Mouse (Mus musculus): ENCODE data around the gene Mmrn2. TPM values are rescaled to one million over a fixed set of nuclear protein-coding genes. Genes with fewer than 3 reads are reported as not detected.
A peak's percentile ranks its signal among the peaks of the same experiment; 100 is the strongest.
"Not testable (repeated sequence)": the region's sequence is repeated elsewhere in the genome, so short reads cannot be mapped to it uniquely, and the experiment has no call there.

Gene Mmrn2
- polyA plus RNA-seq, 1 experiment from 2014 or later, result 5.7 TPM

- Histone ChIP-seq H3K9ac (peak overlapping the region; percentile 78), H3K36me3 (no peaks in the 10 kb centered on the region), H3K9me3 (no peaks in the 10 kb centered on the region), H3K27me3 (0 out of 2 replicates have a peak, but pooled peaks cover 3% of the 10 kb centered on the region), H3K4me3 (peak overlapping the region; percentile 46), H3K4me2 (peak overlapping the region; percentile 90), H3K27ac (0 out of 2 replicates have a peak overlapping the region, but pooled peaks have one; percentile 52), H3K4me1 (replicated peaks) (peaks cover 15% of the 10 kb centered on the region)
- ATAC-seq (ENCODE audit: low FRiP score), result peak; percentile 82
- WGBS, result 3% methylated on average over 32 of the region's 32 CpGs
These were observed 11.6 kb upstream of the Mmrn2 start for GRCm38 (mm10) chr14:34363490-34364253.

DNA sequence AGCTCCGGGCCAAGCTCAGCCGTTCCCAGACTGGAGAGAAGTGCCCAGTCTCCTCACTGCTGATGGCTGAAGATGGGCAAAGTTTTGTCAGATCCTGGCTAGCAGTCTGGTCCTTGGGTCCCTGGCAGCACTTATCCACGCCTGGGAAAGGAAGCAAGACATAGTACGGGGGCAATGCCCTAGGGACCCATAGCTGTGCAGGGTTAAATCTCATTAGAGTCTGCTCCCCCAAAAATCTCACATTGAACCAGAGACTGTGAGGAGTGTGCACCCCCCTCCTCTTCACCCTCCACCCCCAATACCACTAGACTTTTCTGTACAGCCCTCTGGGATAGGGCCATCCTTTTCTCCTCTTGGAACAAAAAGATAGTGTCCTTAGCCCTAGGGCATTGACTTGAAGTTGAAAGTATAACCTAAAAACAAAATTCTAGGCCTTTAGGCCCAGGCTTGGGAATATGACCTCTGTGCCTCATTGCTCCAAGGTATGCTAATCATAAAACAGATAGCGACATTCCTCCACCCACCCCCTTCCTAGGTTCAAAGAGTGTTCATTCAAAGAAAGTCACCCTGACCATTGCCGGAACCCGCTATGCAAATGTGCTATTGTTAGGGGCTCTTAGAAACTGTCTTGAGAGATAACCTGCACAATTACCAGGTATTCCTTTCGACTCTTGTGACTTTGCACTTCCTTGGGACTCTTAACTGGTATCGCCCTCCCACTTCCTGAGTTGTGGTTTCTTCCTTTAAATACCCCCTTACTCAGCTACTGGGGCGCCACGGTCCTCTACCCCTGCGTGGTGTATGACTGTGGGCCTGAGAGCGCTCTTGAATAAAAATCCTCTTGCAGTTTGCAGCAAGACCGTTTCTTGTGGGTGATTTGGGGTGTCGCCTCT, 10.8 kb upstream of the Mmrn2 start:
- H3K4me1 ChIP-seq (replicated peaks), result peaks cover 15% of the 10 kb centered on the region
- H3K9me3 ChIP-seq, H3K27me3 ChIP-seq, H3K36me3 ChIP-seq: not testable (repeated sequence)
- peak overlapping the region; percentile 46 for H3K4me3 ChIP-seq
- H3K4me2 ChIP-seq, result peak overlapping the region; percentile 90
- peak; percentile 74; the same call in 1 of the 2 replicates for ATAC-seq (ENCODE audit: low FRiP score)
- peak overlapping the region; percentile 78 for H3K9ac ChIP-seq
- WGBS, result 79% methylated on average over 15 of the region's 15 CpGs
- H3K27ac ChIP-seq, result 0 out of 2 replicates have a peak overlapping the region, but pooled peaks have one; percentile 52

GRCm38 (mm10) chr14:34365147-34365507, 10.1 kb upstream of the Mmrn2 start:
- peaks cover 15% of the 10 kb centered on the region for H3K4me1 ChIP-seq (replicated peaks)
- H3K9me3 ChIP-seq, result no peaks in the 10 kb centered on the region
- no peaks in the 10 kb centered on the region for H3K36me3 ChIP-seq
- no peak overlapping the region for H3K4me2 ChIP-seq
- H3K27ac ChIP-seq, result no peak overlapping the region
- H3K27me3 ChIP-seq, result 0 out of 2 replicates have a peak, but pooled peaks cover 3% of the 10 kb centered on the region
- H3K9ac ChIP-seq, result no peak overlapping the region
- 92% methylated on average over 2 of the region's 2 CpGs for WGBS
- no peak for ATAC-seq (ENCODE audit: low FRiP score)
- H3K4me3 ChIP-seq, result no peak overlapping the region

DNA sequence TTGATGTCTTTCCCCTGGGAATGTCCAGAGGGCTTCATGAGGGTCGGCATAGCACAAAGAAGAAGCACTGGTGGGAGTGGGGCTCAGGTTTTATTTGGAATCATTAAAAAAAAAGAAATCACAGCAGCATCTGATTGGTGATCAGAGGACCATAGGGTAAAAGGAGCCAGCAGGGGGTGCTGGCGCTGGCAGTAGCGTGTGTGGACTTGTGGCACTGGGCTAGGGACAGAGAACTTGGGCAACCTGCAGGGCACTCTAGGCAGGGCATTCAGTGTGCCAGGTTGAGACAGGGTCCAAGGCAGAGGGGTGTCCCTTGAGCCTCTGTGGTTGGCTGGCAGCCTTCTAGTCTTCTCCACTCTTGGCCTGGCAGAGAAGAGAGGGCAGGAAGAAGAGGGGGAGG, 5.1 kb upstream of the Mmrn2 start:
- WGBS, result 64% methylated on average over 3 of the region's 3 CpGs
- Histone ChIP-seq H3K36me3 (no peaks in the 10 kb centered on the region), H3K4me3 (no peak overlapping the region), H3K4me1 (replicated peaks) (peaks cover 14% of the 10 kb centered on the region), H3K9ac (no peak overlapping the region), H3K9me3 (no peaks in the 10 kb centered on the region), H3K27ac (no peak overlapping the region), H3K4me2 (no peak overlapping the region), H3K27me3 (no peaks in the 10 kb centered on the region)
- no peak for ATAC-seq (ENCODE audit: low FRiP score)

DNA sequence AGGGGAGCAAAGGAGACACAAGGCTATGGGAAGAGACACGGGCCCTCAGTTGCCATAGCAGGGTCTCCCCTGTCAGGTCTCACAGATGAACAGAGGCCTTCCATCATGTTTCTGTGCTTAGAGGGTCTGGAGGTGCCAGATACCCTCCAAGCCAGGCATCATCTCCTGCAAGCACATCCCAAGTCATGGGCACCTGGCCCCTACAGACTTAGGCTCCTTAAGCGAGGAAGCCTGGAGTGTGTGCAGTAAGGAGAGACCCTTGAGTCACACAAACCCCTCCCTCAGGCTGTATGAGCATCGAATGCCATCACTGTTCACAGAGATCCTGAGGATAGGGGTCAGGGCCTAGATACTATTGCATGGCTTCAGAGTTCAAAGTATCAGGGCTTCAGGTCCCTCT, 4.3 kb upstream of the Mmrn2 start:
- Histone ChIP-seq H3K4me3 (no peak overlapping the region), H3K4me2 (no peak overlapping the region), H3K4me1 (replicated peaks) (peaks cover 14% of the 10 kb centered on the region), H3K27ac (no peak overlapping the region), H3K9me3 (no peaks in the 10 kb centered on the region), H3K27me3 (no peaks in the 10 kb centered on the region), H3K36me3 (no peaks in the 10 kb centered on the region), H3K9ac (no peak overlapping the region)
- no peak for ATAC-seq (ENCODE audit: low FRiP score)
- WGBS, result 90% methylated on average over 3 of the region's 3 CpGs

- no peaks in the 10 kb centered on the region for H3K27me3 ChIP-seq
- no peak overlapping the region for H3K4me2 ChIP-seq
- H3K36me3 ChIP-seq, result no peaks in the 10 kb centered on the region
- no peak for ATAC-seq (ENCODE audit: low FRiP score)
- 81% methylated on average over 2 of the region's 2 CpGs for WGBS
- peaks cover 14% of the 10 kb centered on the region for H3K4me1 ChIP-seq (replicated peaks)
- H3K4me3 ChIP-seq, result no peak overlapping the region
- H3K9me3 ChIP-seq, result no peaks in the 10 kb centered on the region
- no peak overlapping the region for H3K9ac ChIP-seq
- no peak overlapping the region for H3K27ac ChIP-seq
These were observed 3.5 kb upstream of the Mmrn2 start for GRCm38 (mm10) chr14:34371763-34372162.

DNA sequence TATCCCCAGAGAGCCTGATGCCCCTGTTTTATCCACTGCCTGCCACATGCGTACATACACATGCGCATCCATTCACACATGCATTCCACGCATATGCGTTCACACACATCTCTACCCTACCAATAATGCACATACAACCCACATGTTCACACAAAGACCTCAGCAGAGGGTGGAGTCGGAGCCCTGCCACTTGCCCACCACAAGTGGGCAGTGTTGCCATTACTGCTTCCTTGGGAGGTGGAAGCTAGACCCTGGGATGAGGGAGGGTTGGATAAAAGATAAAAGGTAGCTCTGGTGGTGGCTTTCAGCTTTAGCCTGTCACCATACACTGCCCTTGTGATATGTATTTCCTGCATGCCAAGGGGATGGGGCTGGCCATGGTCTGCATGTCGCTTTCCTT, 2.6 kb upstream of the Mmrn2 start:
- Histone ChIP-seq H3K4me1 (replicated peaks) (peaks cover 14% of the 10 kb centered on the region), H3K4me3 (no peak overlapping the region), H3K36me3 (no peaks in the 10 kb centered on the region), H3K27ac (no peak overlapping the region), H3K4me2 (peak overlapping the region; percentile 26), H3K9ac (no peak overlapping the region), H3K9me3 (no peaks in the 10 kb centered on the region), H3K27me3 (no peaks in the 10 kb centered on the region)
- WGBS, result 87% methylated on average over 6 of the region's 6 CpGs
- no peak for ATAC-seq (ENCODE audit: low FRiP score)

GRCm38 (mm10) chr14:34373581-34373980, 1.7 kb upstream of the Mmrn2 start:
- Histone ChIP-seq H3K27ac (0 out of 2 replicates have a peak overlapping the region, but pooled peaks have one; percentile 55), H3K4me2 (peak overlapping the region; percentile 26), H3K9ac (peak overlapping the region; percentile 49), H3K4me3 (peak overlapping the region; percentile 14), H3K9me3 (no peaks in the 10 kb centered on the region), H3K36me3 (no peaks in the 10 kb centered on the region), H3K27me3 (no peaks in the 10 kb centered on the region), H3K4me1 (replicated peaks) (peaks cover 20% of the 10 kb centered on the region)
- WGBS, result 82% methylated on average over 6 of the region's 6 CpGs
- ATAC-seq (ENCODE audit: low FRiP score), result no peak

DNA sequence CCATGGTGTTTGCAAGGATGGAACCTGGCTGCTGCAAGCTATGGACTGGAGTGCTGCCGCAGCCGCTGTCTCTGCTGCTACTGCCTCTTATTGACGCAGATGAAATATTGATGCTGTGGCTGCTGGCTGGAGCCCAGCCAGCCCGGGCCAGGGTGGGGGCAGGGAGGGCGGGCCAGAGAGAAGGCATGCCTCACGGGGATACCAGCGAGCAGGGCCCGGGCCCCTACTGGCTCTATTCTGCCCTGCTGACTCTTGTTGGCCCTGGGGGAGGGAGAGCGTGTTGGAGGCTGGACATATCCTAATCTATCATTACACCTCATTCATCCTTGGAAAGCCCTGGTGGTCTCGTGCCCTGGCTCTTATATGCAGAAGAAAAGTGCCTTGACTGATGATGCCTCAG, 688 bp upstream of the Mmrn2 start, which contains the start of gene Sncg:
TSS of gene Sncg (minus strand) at position 213 of the 400 bp plus-strand sequence.
- H3K4me1 ChIP-seq (replicated peaks), result peaks cover 26% of the 10 kb centered on the region
- ATAC-seq (ENCODE audit: low FRiP score), result peak; percentile 36
- H3K27me3 ChIP-seq, result no peaks in the 10 kb centered on the region
- H3K9ac ChIP-seq, result peak within 1 kb of the TSS; percentile 49
- H3K36me3 ChIP-seq, result no peaks in the 10 kb centered on the region
- peak within 1 kb of the TSS; percentile 26 for H3K4me2 ChIP-seq
- H3K9me3 ChIP-seq, result no peaks in the 10 kb centered on the region
- 22% methylated on average over 10 of the region's 10 CpGs for WGBS
- peak within 1 kb of the TSS; percentile 14 for H3K4me3 ChIP-seq
- peak within 1 kb of the TSS; percentile 55; the same call in 1 of the 2 replicates for H3K27ac ChIP-seq

- no peak overlapping the region for H3K27ac ChIP-seq
- H3K4me3 ChIP-seq, result no peak overlapping the region; the same call in 1 of the 2 replicates
- H3K9ac ChIP-seq, result no peak overlapping the region
- ATAC-seq (ENCODE audit: low FRiP score), result no peak
- H3K4me1 ChIP-seq (replicated peaks), result peaks cover 26% of the 10 kb centered on the region
- 85% methylated on average over 5 of the region's 5 CpGs for WGBS
- no peaks in the 10 kb centered on the region for H3K9me3 ChIP-seq
- H3K36me3 ChIP-seq, result no peaks in the 10 kb centered on the region
- no peaks in the 10 kb centered on the region for H3K27me3 ChIP-seq
- peak overlapping the region; percentile 4; the same call in 1 of the 2 replicates for H3K4me2 ChIP-seq
These were observed 676 bp downstream of the Mmrn2 start for GRCm38 (mm10) chr14:34375941-34376340.

DNA sequence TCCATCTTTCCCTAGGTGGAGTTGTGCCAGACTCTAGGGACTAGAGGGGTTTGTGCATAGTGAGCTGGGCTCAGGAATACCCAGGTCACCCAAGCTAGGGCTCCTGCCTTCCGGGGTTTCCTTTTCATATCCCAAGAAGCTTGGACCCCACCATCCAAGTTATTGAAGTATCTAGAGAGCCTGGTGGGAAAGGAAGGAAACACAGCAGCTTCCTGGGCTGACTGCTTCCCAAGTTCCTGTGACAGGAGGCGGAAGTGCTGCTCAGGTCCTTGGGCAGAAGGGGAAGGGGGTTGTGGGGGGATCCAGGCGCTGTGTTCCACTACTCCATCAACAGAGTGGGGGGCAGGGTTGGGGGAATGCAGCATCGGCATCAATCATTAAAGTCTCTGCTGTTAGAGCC, 1.9 kb downstream of the Mmrn2 start:
- no peaks in the 10 kb centered on the region for H3K27me3 ChIP-seq
- peaks cover 26% of the 10 kb centered on the region for H3K4me1 ChIP-seq (replicated peaks)
- H3K4me3 ChIP-seq, result no peak overlapping the region
- ATAC-seq (ENCODE audit: low FRiP score), result no peak
- H3K9ac ChIP-seq, result no peak overlapping the region
- no peak overlapping the region for H3K27ac ChIP-seq
- 85% methylated on average over 4 of the region's 4 CpGs for WGBS
- no peaks in the 10 kb centered on the region for H3K9me3 ChIP-seq
- no peaks in the 10 kb centered on the region for H3K36me3 ChIP-seq
- H3K4me2 ChIP-seq, result peak overlapping the region; percentile 10; the same call in 1 of the 2 replicates

Data from hindbrain, embryonic 13.5 days (tissue).